Mouse (Mus musculus): ENCODE data around the gene Sos2.

DNA sequence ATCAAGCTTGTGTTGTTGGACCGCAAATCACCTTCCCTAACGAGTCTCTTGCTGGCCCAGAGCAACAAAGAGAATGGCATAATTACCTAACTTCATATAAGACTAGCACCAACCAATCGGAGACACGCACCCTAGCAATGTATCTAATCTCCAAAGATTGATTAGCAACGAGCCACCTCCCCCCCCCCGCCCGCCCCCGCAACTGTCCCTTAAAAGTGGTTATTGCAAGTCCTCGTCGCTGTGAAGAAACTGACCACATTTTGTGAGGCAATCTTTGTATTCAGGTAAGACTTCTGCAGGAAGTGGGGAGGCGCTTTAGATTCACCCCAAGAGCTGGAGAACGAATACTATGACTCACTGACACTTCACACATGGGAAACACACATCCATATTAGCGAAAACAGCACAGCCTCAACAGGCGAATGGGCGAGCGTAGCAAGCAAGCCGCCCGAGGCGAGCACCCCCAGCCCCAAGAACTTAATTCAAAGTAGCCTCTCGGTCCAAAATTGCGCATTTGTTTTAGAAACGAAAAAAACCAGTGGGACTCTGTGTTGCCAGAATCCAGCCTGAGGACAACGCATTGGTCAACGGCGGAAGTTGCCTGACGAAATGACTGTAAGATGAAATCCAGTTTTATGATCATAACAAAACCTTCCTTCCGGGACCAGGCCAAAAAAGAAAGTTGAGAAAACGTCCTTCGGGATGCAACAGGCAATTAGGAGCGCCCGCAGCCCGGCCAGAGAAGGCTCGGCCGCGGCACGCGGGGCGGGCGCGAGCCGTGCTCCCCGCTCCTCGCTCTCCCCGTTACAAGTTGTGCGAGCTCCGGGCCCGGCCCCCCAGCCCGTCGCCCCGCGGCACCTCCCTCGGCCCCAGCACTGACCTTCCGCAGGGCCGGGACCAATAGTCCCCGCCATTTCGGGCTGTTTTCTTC, 752 bp downstream of the Sos2 start:
- TF ChIP-seq POLR2A (IDR thresholded peaks at IDR 0.05; ENCODE audit: borderline replicate concordance, insufficient read depth, low read length) (no peak), CTCF (IDR thresholded peaks at IDR 0.05; ENCODE audit: borderline replicate concordance, insufficient read depth, low read depth, low read length) (no peak)
